Mouse (Mus musculus) hindbrain, postnatal 0 days (tissue): ENCODE data around the gene Fbp1. TPM values are rescaled to one million over a fixed set of nuclear protein-coding genes. Genes with fewer than 3 reads are reported as not detected.

Experiments used
- ATAC-seq: fragments of 200-750 bp; cut with Nextera tagmentation; 2 replicates; pipeline ENCODE4 v1.8.0; 2017; ENCODE audit warnings: mild to moderate bottlenecking, moderate TSS enrichment, moderate library complexity
- DNase-seq: peaks from one replicate; pipeline ENCODE4 v3.0.0-alpha.2; 2015; ENCODE audit warnings: low spot score
- H3K27ac ChIP-seq: fragments of 300-500 bp; sonication (generic); 2 replicates; pipeline ENCODE4 v1.5.1; 2014; ENCODE audit warnings: mild to moderate bottlenecking
- H3K27me3 ChIP-seq: fragments of 300-500 bp; sonication (generic); 2 replicates; pipeline ENCODE4 v1.6.1; 2014; ENCODE audit warnings: low read length, mixed read lengths; ENCODE audit not compliant: insufficient read depth
- H3K36me3 ChIP-seq: fragments of 300-500 bp; sonication (generic); 2 replicates; pipeline ENCODE4 v1.6.1; 2014; ENCODE audit warnings: low read length, mixed read lengths; ENCODE audit not compliant: insufficient read depth
- H3K4me1 ChIP-seq: fragments of 300-500 bp; sonication (generic); 2 replicates; pipeline ENCODE4 v1.6.1; 2014; ENCODE audit warnings: antibody characterized with exemption, low read length, mixed read lengths; ENCODE audit not compliant: insufficient read depth
- H3K4me2 ChIP-seq: fragments of 300-500 bp; sonication (generic); 2 replicates; pipeline ENCODE4 v1.6.1; 2014; ENCODE audit warnings: low read depth, mild to moderate bottlenecking, low read length, moderate library complexity, mixed read lengths
- H3K4me3 ChIP-seq: fragments of 300-500 bp; sonication (generic); 2 replicates; pipeline ENCODE4 v1.5.1; 2014; ENCODE audit warnings: low read length
- H3K9ac ChIP-seq: fragments of 300-500 bp; sonication (generic); replicated peaks from 2 replicates; pipeline ENCODE4 v1.6.1; 2014; ENCODE audit warnings: mild to moderate bottlenecking, low read length, moderate library complexity, mixed read lengths
- H3K9me3 ChIP-seq: fragments of 300-500 bp; sonication (generic); 2 replicates; pipeline ENCODE4 v1.6.1; 2016; ENCODE audit warnings: low read length, mixed read lengths
- CTCF ChIP-seq: IDR thresholded peaks from 2 replicates; pipeline ENCODE4 v1.5.1; 2016; ENCODE audit warnings: antibody characterized with exemption, control low read depth, low read depth
- WGBS: fragments of 180-500 bp; shearing (Covaris S2); extraction: QIAGEN DNeasy Blood & Tissue Kit; methylation state at CpG from one replicate; pipeline ENCODE4 v1.1.7; 2014; 5-methylcytosine and 5-hydroxymethylcytosine counted together
- polyA plus RNA-seq: library from polyadenylated mRNA; unstranded; fragments of >200 nt; fragmentation: Nextera tagmentation; extraction: Ambion mirVana; gene quantifications from 2 replicates; pipeline ENCODE4 v1.2.1, GENCODE M21; 2015
- total RNA-seq: library from RNA; depleted of rRNA; stranded (reverse); fragments of >200 nt; gene quantifications from 2 replicates; pipeline ENCODE4 v1.2.3, GENCODE M21; 2014

Gene Fbp1
- total and polyA plus RNA-seq, 2 experiments from 2014 or later, result 0.50 to 2.1 TPM

GRCm38 (mm10) chr13:62884536-62884935 is 3.5 kb downstream of the Fbp1 start:
- Histone ChIP-seq H3K4me1 (peaks cover 6% of the 10 kb centered on the region; the same call in 1 of the 2 replicates), H3K4me2 (no peak overlapping the region), H3K27ac (no peak overlapping the region), H3K4me3 (no peak overlapping the region), H3K9me3 (no peaks in the 10 kb centered on the region), H3K36me3 (no peaks in the 10 kb centered on the region), H3K9ac (no peak overlapping the region), H3K27me3 (no peaks in the 10 kb centered on the region)
- DNase-seq, result no peak
- no peak for TF ChIP-seq CTCF
- WGBS, result 83% methylated on average over 3 of the region's 3 CpGs
- no peak for ATAC-seq

- Histone ChIP-seq H3K4me3 (no peak overlapping the region), H3K4me2 (no peak overlapping the region), H3K4me1 (peaks cover 6% of the 10 kb centered on the region; the same call in 1 of the 2 replicates), H3K36me3 (no peaks in the 10 kb centered on the region), H3K27me3 (no peaks in the 10 kb centered on the region), H3K9me3 (no peaks in the 10 kb centered on the region), H3K9ac (no peak overlapping the region), H3K27ac (no peak overlapping the region)
- ATAC-seq (no peak), DNase-seq (no peak)
- WGBS, result 92% methylated on average over 9 of the region's 9 CpGs
- TF ChIP-seq CTCF, result no peak
These were observed 4.2 kb downstream of the Fbp1 start for GRCm38 (mm10) chr13:62883925-62884324.

- Histone ChIP-seq H3K27me3 (no peaks in the 10 kb centered on the region), H3K9me3 (no peaks in the 10 kb centered on the region), H3K4me1 (peaks cover 6% of the 10 kb centered on the region; the same call in 1 of the 2 replicates), H3K36me3 (no peaks in the 10 kb centered on the region), H3K4me3 (no peak overlapping the region), H3K27ac (no peak overlapping the region), H3K9ac (no peak overlapping the region), H3K4me2 (no peak overlapping the region)
- DNase-seq, result no peak
- no peak for ATAC-seq
- no peak for TF ChIP-seq CTCF
- WGBS, result 69% methylated on average over 2 of the region's 2 CpGs
These were observed 4.6 kb downstream of the Fbp1 start for GRCm38 (mm10) chr13:62883436-62883835.

DNA sequence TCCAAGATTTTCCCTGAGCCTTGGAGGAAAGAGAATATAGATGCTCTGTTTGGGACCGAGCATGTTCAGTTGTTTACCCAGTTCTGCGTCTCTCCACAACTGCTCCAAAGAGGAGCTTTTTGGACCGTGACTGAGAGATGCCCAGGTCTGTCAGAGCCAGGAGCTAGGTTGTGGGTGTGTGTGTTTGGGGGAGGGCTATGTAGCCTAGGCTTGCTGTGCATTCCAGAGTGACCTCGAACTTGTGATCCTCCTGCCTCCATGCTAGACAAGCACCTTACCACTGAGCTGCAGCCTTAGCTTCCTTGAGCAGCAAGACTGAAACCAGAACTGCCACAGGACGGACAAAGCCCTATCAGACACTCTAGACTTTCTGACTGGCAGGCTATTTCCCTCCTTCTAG is 5.2 kb downstream of the Fbp1 start:
- no peak for ATAC-seq
- Histone ChIP-seq H3K27ac (no peak overlapping the region), H3K4me2 (no peak overlapping the region), H3K9me3 (no peaks in the 10 kb centered on the region), H3K9ac (no peak overlapping the region), H3K4me1 (peaks cover 3% of the 10 kb centered on the region; the same call in 1 of the 2 replicates), H3K4me3 (no peak overlapping the region), H3K36me3 (no peaks in the 10 kb centered on the region), H3K27me3 (no peaks in the 10 kb centered on the region)
- no peak for DNase-seq
- TF ChIP-seq CTCF, result no peak
- 82% methylated on average over 5 of the region's 5 CpGs for WGBS

DNA sequence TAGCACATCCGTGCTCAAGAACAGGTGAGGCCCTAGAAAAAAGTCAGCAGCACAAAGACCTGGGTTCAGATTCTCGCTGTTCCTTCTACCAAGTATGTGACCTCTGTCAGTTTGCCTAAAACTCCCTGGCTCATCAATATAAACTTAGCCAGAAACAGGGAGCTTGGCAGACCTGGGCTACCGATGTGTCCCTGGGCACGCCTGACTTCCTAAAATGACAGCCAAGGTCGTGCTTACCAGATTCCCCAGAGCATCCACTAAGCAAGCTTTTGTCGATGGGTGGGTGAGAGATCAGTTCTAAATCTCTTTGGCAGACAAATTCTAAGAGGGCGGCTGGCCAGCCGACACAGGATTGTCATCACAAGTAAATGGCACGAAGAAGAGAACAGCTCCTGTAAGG is 6.7 kb downstream of the Fbp1 start:
- no peak overlapping the region for H3K4me3 ChIP-seq
- H3K4me2 ChIP-seq, result no peak overlapping the region
- no peaks in the 10 kb centered on the region for H3K27me3 ChIP-seq
- 80% methylated on average over 9 of the region's 9 CpGs for WGBS
- ATAC-seq (no peak), DNase-seq (no peak)
- H3K36me3 ChIP-seq, result no peaks in the 10 kb centered on the region
- no peak overlapping the region for H3K9ac ChIP-seq
- no peak overlapping the region for H3K27ac ChIP-seq
- no peaks in the 10 kb centered on the region for H3K9me3 ChIP-seq
- no peaks in the 10 kb centered on the region for H3K4me1 ChIP-seq
- TF ChIP-seq CTCF, result no peak

DNA sequence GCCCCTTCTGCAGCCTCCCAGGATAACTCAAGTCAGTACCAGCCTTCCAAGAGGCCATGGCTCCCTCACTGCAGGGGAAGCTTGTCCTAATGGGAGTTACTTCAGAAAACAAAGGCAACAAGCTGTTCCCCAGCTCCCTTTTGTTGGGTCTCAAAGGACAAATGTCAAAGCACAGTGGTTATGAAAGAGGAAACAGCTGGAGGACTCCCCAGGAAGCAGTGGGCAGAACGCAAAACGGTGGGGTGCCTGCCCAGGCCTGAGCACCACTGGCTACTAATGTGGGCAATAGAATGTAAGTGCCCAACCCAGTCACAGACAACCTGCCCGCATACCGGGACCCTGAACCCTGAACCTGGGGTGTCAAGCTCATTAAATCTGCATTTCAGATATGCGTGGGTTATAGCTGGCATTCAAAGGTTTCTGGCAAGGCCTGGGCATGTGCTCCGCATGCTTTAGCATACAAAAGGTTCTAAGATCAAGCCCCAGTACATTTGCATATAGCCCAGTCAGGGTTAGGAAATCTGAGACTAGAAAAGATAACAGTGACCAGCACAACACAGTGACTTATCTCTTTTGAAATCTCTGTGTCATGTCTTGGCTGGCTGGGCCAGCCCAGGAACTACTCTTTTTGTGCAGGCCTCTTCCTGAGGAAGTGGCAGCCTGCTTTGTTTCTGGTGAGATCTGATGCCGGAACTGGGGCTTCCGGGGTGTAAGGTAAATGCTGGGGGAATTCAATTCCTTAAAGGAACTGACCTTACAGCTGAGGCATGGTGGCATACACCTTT is 8.1 kb downstream of the Fbp1 start:
- Histone ChIP-seq H3K27me3 (no peaks in the 10 kb centered on the region), H3K27ac (no peak overlapping the region), H3K9me3 (no peaks in the 10 kb centered on the region), H3K9ac (no peak overlapping the region), H3K36me3 (no peaks in the 10 kb centered on the region), H3K4me3 (no peak overlapping the region), H3K4me2 (no peak overlapping the region), H3K4me1 (no peaks in the 10 kb centered on the region)
- ATAC-seq, result no peak
- 26% methylated on average over 8 of the region's 8 CpGs for WGBS
- DNase-seq, result no peak
- TF ChIP-seq CTCF, result no peak

DNA sequence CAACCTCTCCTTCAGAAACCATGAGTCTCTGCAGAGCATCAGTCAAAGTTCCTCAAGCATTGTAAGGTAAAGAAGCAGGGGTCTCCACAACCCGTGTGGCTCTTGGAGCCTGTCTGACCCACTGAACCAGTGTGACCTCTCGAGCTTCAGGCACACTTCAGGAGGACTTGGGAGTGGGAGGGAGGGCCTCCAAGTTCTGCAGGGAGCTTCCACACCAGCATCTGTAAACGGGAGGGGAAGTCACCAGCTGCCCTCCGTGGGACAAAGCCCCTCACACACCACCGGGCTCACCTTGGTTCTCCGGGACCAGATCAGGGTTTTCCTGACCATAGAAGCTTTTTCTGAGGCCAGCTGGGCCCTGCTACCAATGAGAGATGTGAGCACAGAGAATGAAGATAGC is 8.7 kb downstream of the Fbp1 start:
- H3K9me3 ChIP-seq, result no peaks in the 10 kb centered on the region
- DNase-seq (no peak), ATAC-seq (no peak)
- H3K4me1 ChIP-seq, result no peaks in the 10 kb centered on the region
- no peaks in the 10 kb centered on the region for H3K27me3 ChIP-seq
- H3K4me2 ChIP-seq, result no peak overlapping the region
- no peaks in the 10 kb centered on the region for H3K36me3 ChIP-seq
- no peak for TF ChIP-seq CTCF
- no peak overlapping the region for H3K4me3 ChIP-seq
- H3K27ac ChIP-seq, result no peak overlapping the region
- no peak overlapping the region for H3K9ac ChIP-seq
- 21% methylated on average over 6 of the region's 6 CpGs for WGBS
